Mouse (Mus musculus) yolk sac, embryonic 10.5 days (tissue): ENCODE results near the gene Rnf180.
"Not testable (repeated sequence)": the region's sequence is repeated elsewhere in the genome, so short reads cannot be mapped to it uniquely, and the experiment has no call there.

Source experiments
- DNase-seq: peaks from one replicate; pipeline ENCODE4 v3.0.0-alpha.2; 2017; ENCODE audit warnings: low spot score

Gene Rnf180

GRCm38 (mm10) chr13:105294715-105295114 lies at the start of gene Rnf180:
TSS of gene Rnf180 (minus strand) at chr13:105294815.
- DNase-seq: no peak

DNA sequence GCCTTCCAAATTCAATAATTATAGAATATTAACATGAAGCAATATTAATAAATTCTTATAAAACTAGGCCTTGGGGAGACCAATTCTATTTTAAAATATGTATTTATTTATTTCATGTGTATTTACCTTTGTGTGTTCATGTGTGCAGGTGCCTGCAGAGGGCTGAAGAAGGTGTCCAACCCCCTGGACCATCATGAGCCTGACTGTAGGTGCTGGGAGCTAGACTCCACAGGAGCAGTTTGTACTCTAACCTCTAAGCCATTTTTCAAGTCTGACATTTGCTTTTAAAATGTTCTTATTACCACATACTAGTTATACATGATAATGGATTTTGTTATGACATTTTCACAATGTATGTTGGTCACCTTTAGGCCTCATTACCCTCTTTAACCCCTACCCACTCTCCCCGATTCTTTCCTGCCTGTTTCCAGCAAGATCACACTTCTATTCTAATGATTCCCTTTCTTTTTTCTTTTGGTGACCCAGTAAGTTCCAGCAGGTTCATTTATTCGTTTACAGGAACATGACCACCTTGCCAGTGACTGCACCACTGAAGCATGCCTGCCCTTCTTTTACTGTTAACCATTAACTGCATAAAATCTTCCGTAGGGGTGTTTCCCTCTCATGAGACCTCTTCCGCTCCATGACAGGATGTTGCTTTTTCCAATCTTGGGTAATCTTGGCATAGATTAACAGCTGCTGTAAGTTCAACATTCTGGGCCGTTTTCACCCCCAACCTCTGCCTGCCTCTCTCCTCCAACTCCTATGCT lies 36.8 kb upstream of the Rnf180 start:
- DNase-seq: no peak

GRCm38 (mm10) chr13:105326946-105327345 lies 32.3 kb upstream of the Rnf180 start:
- DNase-seq: no peak

DNA sequence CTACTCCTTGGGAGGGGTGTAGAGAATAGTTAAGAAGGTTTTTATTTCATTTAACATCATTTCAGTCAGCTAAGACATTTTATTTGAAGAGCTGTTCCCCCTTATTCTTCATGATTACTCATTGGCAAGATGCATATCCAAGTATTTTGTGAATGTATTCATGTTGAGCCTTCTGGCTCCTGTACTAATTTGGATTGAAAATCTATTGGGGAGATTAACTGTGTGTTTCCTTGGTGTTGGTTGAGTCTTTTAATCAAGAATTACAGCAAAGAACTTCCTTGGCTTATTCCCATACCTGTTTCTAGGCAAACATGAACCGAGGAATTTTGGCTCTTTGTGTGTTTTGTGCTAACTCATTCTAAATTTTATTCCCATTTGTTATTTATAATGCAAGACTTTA lies 22.3 kb upstream of the Rnf180 start:
- DNase-seq: no peak

GRCm38 (mm10) chr13:105316009-105316408 lies 21.4 kb upstream of the Rnf180 start:
- DNase-seq: no peak

- DNase-seq: no peak
Measured at GRCm38 (mm10) chr13:105312763-105313162, 18.1 kb upstream of the Rnf180 start.

DNA sequence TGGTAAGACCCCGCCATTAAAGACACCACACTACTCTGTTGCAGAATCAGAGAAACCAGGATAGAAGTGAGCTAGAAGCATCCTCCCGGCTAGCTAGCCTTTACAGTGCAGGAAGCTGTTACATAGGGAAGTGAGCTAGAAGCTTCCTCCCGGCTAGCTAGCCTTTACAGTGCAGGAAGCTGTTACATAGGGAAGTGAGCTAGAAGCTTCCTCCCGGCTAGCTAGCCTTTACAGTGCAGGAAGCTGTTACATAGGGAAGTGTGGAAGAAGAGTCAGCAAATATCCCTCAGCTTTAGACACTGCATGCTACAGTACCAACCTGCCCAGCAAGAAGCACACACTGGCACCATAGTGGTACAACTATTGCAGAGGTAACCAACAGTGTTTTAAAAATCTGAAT lies 15.9 kb upstream of the Rnf180 start:
- DNase-seq: not testable (repeated sequence)

DNA sequence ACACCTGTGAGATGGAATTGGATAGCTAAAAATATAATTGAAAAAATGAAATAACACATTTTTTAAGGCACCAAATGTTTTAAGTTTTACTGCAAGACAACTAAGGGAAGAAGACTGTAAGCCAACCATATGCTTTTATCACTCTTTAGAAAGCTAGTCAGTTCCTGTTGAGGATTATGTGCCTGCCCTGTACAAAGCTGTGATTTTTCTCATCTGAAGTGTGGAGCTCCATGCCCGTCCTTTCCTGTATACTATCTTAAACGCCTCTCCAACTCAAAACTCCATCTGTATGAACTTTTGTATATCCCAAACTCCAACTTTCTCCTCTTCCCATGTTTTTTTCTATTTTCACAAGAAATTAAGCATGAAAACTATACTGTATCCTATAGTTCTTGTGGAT lies 10.9 kb upstream of the Rnf180 start:
- DNase-seq: no peak

- no peak for DNase-seq
Measured at GRCm38 (mm10) chr13:105304054-105304453, 9.4 kb upstream of the Rnf180 start.

- no peak for DNase-seq
Measured at GRCm38 (mm10) chr13:105300009-105300346, 5.4 kb upstream of the Rnf180 start.

DNA sequence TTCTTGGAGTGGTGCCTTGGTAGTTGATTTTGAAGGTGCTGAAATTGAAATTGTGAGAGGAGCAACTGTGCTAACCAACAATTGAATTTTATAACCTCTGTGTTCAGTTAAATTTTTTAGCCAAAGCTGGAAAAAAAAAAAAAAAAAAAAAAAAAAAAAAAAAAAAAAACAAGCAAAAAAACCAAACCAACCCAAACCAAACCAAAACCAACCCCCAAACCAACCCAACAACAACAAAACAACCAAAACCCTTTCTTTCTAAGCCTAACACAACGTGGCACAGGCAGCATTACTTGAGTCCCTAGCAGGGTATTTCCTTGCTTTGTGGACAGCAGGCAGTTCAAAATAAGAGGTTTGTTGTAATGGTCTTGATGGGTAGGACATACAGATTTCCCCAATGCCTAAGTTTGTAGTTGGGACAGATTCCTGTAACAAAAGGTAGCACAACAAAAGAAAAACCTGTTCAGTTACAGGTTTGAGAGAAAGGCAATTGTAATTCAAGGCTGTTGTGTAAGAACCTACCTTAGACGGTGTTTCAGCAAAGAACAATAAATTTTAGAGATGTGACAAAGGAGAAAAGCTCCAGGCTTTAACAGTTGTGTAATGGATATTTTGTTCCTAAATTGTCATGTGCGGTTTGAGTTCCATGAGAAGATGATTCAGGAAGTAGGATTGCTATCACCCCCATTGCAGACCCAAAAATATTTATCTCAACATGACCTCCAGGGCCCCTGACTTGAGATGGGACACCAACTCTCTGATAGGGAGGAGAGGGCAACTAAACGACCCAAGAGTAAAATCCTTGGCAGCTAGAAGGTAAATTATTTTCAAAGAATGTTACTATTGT lies 4.8 kb upstream of the Rnf180 start:
- DNase-seq: no peak

GRCm38 (mm10) chr13:105293781-105294667 lies 591 bp downstream of the Rnf180 start:
- DNase-seq: peak; percentile 43

- DNase-seq: no peak
Measured at GRCm38 (mm10) chr13:105291816-105292215, 2.8 kb downstream of the Rnf180 start.

DNA sequence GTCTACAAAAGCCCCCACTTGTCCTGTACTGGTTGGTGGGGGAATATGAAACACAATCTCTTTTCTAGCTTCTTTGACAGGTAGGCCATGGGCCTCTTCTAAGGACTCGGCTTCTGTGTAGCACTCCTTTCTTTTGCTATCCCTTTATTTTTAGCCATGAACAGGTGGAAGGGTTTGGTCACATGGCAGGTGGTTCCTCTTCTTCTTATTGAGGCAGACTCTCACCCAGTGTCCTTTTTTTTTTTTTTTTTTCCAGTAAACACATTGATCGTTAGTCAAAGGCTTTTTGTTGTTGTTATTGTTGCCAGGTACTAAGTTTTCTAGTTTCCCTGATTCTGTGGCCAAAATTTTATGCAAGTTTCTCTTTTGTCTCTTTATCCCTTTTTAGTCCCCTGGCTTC lies 4.0 kb downstream of the Rnf180 start:
- DNase-seq: no peak

GRCm38 (mm10) chr13:105290021-105290420 lies 4.6 kb downstream of the Rnf180 start:
- DNase-seq: no peak

- DNase-seq: no peak
Measured at GRCm38 (mm10) chr13:105279397-105280018, 15.1 kb downstream of the Rnf180 start.

DNA sequence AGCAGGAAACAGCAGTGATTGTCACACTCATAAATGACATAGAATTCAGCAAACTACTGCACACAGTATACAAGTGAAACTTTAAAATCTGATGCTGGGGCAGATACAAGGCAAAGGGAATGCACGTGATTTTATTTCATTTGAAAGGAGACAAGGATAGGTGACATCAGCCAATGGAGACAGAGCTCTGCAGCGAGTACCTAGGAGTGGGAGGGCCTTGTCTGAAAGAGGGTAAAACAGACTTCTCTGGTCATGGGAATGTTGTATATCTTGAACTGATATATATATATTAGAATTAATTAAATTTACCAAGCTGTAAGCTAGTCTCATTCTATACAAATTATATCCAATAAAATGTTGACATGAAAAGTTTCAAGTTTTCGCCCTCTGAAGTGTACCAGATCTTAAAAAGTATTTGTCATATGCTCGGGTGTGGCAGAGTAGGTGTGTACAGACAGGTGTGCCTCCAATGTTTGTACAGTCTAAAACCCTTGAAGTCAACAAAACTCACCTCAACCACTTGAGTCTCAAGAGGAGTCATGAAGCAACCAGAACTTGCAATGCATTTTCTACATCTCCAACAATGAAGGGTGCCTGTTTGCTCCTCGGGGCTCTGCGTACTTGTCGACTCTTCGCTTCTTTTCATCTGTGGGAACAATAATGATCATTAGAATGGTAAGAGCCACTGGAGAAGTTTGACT lies 24.1 kb downstream of the Rnf180 start:
- DNase-seq: no peak

DNA sequence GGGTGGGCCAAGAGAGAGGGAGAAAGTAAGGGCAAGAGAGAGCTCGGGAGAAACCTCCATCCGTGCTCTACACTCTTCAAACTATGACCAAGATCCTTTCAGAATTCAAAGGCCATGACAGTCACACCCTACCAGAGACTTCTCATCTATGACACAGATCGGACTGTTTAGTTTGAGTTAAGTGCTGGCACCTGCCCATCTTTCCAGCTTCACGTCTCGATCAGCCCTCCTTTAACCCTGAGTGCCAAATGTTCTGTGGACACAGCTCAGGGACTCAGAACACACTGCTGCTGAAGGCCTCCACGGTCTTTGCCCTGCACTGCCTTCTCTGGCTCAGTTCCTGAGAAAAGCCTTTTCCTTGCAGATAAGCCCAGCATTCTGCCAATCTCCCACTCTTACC lies 27.2 kb downstream of the Rnf180 start:
- no peak for DNase-seq

GRCm38 (mm10) chr13:105266746-105267145 lies 27.9 kb downstream of the Rnf180 start:
- peak; percentile 4 for DNase-seq

DNA sequence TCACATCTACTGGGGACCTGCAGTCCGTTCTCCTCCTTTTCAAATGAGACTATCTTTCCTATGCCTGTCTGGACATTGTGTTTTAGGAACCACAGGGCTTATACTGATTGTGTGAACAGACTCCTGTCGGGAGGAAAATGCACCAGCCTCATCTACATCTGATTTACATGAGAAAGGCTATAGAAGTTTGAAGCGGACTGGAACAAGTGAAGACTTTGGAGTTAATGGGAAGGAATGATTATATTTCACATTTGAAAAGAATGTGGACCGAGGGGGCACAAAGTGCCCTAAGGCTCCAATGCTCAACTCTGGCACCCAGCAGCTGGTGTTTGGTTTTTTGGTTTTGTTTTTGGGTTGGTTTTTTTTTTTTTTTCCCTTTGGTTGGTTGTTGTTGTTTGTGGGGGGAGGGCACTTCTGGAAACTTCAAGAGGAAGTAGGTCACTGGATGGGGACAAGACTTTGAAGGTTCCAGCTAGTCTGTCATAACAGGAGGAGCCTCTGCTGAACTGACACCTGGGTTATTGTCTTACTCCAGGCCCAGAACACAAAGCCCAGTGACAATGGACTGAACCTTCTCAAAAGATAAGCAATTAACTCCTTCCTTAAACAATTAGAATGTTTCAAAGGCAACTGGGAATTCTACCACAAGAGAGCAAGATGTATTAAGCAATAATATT lies 37.7 kb downstream of the Rnf180 start:
- DNase-seq: no peak

DNA sequence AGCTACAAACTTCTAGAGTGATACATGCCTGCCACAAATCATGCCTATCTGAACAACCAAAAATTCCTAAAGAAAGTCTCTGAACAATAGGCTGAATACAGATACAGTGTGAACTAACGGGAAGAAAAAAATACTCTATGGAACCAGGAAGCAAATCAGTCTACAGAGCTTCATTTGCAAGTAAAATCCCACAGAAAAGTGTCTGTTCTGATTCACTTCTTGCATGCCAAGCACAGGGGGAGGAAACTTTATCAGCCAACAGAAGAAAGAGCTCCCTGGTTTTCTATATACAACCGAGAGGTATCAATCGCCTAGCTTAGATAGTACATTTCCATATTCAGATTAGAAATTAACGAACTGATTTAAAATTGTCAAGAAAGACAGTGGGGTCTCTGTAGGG lies 43.8 kb downstream of the Rnf180 start:
- DNase-seq: no peak
